Mouse (Mus musculus) colon, adult 2 months (tissue): ENCODE measurements around the gene Jph4. TPM values are rescaled to one million over a fixed set of nuclear protein-coding genes. Genes with fewer than 3 reads are reported as not detected.

ENCODE experiments used
- polyA plus RNA-seq: library from polyadenylated mRNA; depleted of rRNA; stranded (reverse); fragments of >200 nt; gene quantifications from 2 replicates; pipeline ENCODE4 v1.2.3, GENCODE M21; 2012; rRNA removed

Jph4 gene
- polyA plus RNA-seq = 5.5 and 7.1 TPM in 2 replicates

GRCm38 (mm10) chr14:55116425-55117200, at the start of gene Jph4:
TSS of gene Jph4 (minus strand) at chr14:55116935.

DNA sequence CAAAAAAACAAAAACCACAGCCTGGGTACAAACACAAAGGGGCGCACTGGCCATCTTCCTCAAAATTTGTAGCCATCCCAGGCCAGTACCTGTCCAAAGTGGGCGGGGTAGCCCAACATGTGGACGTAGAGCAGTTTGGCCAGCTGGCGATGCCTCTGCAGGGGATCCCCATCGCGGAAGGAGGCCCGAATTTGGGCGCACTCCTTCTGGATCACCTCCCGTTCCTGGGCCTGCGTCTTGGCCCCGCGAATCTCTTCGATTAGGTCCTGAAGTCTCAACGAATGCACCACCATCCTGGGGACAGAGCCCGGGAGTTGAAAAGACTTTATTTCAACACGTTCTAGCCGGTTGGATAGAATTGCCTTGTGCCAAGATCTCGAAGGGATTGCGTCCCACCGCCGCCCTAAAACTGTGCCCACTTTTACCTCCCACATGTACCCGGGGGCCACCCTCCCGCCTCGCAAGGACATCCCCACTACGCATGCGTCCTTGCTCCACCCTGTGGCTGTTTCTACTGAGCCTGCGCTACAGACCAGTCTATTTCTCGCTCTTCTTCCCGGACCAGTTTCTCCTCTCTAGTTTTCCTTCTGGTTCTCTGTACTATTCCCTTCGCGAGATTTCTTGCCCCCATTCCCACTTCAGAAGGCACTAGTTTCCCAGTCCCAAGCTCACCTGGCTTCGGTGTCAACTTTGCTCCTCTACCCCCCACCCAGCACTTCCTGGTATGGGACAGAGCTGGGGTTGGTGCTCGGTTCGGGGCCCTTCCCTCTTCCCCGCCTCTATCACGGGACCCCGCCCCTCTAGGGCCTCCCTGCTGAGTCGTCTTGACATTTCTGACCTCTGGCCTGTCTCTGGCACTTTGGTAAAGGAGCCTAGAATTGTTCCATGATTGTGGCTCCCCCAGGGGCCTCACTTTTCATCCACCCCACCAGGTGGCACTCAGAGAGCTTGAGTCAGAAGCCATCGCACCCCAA, 10.6 kb downstream of the Jph4 start, which contains the start of gene Ap1g2:
TSS of gene Ap1g2 (minus strand) at position 758 of the 974 bp plus-strand sequence.

GRCm38 (mm10) chr14:55094704-55095231, 22.0 kb downstream of the Jph4 start, which contains the start of gene Thtpa:
TSS of gene Thtpa (plus strand) at chr14:55094784.

DNA sequence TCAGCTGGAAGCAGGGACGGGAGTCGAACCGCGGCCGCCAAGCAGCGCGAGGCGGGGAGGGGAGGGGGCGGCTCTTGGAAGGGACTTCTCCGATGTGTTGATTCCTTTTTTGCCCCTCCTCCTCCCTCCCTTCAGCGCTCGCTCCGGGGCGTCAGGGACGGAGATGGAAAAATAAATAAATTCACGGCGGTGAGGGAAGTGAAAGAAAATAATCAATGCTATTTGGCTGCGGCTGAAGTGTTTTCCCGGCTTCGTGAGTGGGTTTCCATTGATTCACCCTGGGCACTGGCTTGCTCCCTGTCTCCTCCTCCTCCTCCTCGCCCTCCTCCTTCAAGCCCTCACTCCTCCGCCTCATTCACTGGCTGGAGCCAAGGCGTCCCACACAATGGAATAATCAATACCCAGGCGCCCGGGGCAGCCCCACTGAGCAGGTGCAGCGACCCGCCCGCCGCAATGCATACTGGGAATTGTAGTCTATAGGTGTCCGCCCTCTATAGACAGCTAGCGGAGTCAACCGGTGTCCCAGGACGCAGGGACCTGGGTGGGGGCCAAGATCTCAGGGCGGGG, 24.6 kb downstream of the Jph4 start, which contains the start of gene Zfhx2:
TSS of gene Zfhx2 (minus strand) at position 314 of the 567 bp plus-strand sequence.

Other genes starting within 250 kb of the Jph4 start
- gene Homez, start 246.0 kb downstream of the Jph4 start, polyA plus RNA-seq = 2.2 and 4.0 TPM in 2 replicates
- 19.1 and 22.7 TPM in 2 replicates for gene Ppp1r3e, start 239.4 kb downstream of the Jph4 start, polyA plus RNA-seq
- gene Bcl2l2, start 233.6 kb downstream of the Jph4 start, polyA plus RNA-seq = 57.4 and 72.3 TPM in 2 replicates
- 10.2 and 19.3 TPM in 2 replicates for gene Gm20521, start 233.5 kb downstream of the Jph4 start, polyA plus RNA-seq
- 56.7 and 65.4 TPM in 2 replicates for gene Pabpn1, start 224.4 kb downstream of the Jph4 start, polyA plus RNA-seq
- gene Slc22a17, start 203.8 kb downstream of the Jph4 start, polyA plus RNA-seq = 30.7 and 38.2 TPM in 2 replicates
- gene Efs, start 190.8 kb downstream of the Jph4 start, polyA plus RNA-seq = 13.0 and 13.8 TPM in 2 replicates
- gene Il25, start 184.2 kb downstream of the Jph4 start, polyA plus RNA-seq = 0.67 and 0.92 TPM in 2 replicates
- gene Cmtm5, start 180.7 kb downstream of the Jph4 start, polyA plus RNA-seq = 2.8 and 3.5 TPM in 2 replicates
- 0.06 TPM in 1 of 2 replicates, not detected in the other for gene Myh6, start 150.0 kb downstream of the Jph4 start, polyA plus RNA-seq
- gene Gm17428, start 140.0 kb downstream of the Jph4 start, polyA plus RNA-seq = not detected in 2 replicates
- gene Myh7, start 122.3 kb downstream of the Jph4 start, polyA plus RNA-seq = 0.05 and 0.32 TPM in 2 replicates
- 9.1 and 11.1 TPM in 2 replicates for gene Ngdn, start 101.5 kb downstream of the Jph4 start, polyA plus RNA-seq
- 2.0 and 2.7 TPM in 2 replicates for gene Zfhx2, start 24.6 kb downstream of the Jph4 start, polyA plus RNA-seq
- gene Thtpa, start 22.2 kb downstream of the Jph4 start, polyA plus RNA-seq = 5.6 and 6.1 TPM in 2 replicates
- 65.8 and 73.0 TPM in 2 replicates for gene Ap1g2, start 10.3 kb downstream of the Jph4 start, polyA plus RNA-seq
- not detected in 2 replicates for gene Dhrs2, start 105.1 kb upstream of the Jph4 start, polyA plus RNA-seq